Mouse (Mus musculus) heart, postnatal 10 days (tissue): Measurements from ENCODE around the gene Nop10. TPM values are rescaled to one million over a fixed set of nuclear protein-coding genes. Genes with fewer than 3 reads are reported as not detected.
"Not testable (repeated sequence)": the region's sequence is repeated elsewhere in the genome, so short reads cannot be mapped to it uniquely, and the experiment has no call there.

Experiments
- DNase-seq, 2 experiments: peaks; one replicate each; pipeline ENCODE4 v3.0.0; 2021
- intact Hi-C: fragments of 180-260 bp; cut with DNase I; formaldehyde crosslinking; loops from one replicate; pipeline ENCODE4 v1.15.1; 2025
- total RNA-seq, 2 experiments: library from RNA; stranded (reverse); gene quantifications; 2 replicates each; pipeline ENCODE4 v1.2.3; 2021

Gene Nop10
- total RNA-seq, 2 experiments from 2014 or later, result 63.9 to 67.6 TPM

DNA sequence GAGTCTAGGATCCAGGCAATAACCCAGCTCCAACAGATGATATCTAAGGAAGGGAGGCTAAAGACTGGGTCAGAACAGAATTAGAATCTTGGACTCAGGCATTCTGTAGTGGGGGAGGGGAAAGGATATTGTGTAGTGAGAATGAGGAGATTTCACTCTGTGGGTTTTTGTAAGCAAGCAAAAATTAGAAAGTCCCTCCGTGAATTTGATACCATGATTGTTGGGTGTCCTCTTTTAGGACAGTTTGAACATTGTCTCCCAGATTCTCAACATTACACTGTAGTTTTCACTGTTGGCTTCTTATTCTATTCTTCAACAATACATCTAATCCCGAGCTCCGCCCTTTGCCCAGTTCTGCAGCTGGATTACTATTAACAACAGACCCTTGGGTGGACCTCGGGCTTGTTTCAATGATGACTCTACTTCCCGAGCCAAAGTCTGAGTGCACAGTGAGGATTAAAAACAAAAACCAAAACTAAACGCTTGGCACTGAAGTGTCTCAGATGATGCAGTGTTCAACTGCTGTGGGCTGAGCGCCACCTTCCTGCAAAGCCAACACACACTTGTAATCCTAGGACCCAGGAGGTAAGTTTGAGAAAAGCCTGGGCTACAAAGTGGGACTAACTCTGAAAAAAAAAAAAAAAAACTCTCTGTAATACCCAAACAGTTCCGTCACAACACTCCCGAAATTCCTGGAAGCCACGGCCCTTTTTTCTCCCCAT, 2.3 kb upstream of the Nop10 start, which contains the start of gene Nutm1:
Gene Nutm1 (minus strand): TSS at position 51 of the 722 bp plus-strand sequence.
- DNase-seq, result no peak
- intact Hi-C loops, result loop anchor here (5.0 kb wide), 1 partner anchor 62 kb away; no protein-coding TSS in a partner anchor

DNA sequence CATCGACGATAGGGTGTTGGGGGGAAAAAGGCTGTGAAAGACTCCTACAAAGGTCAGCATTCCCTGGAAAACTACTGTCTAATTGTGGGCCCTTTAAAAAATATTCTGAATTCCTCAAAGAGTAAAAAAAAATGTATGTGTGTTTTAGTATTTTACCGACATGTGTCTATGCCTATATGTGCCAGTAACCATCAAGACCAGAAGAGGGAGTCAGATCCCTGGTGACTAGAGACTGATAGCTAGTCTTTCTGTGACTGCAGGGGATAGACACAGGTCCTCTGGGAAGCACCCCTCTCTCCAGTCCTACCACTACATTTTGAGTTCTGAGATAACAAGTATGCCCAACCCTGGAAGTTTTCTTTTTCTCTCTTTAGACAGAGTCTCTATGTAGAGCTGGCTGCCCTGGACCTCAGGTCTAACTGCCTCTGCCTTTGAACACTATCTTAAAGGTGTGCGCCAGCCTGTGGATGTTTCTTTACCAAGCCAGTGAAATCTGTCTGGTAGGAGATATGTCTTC, 1.1 kb downstream of the Nop10 start:
- DNase-seq, result no peak
- intact Hi-C loops, result loop anchor here (5.0 to 10.0 kb wide), 2 partner anchors 192 to 229 kb away; partner anchors contain the start of genes Aven and Emc7

DNA sequence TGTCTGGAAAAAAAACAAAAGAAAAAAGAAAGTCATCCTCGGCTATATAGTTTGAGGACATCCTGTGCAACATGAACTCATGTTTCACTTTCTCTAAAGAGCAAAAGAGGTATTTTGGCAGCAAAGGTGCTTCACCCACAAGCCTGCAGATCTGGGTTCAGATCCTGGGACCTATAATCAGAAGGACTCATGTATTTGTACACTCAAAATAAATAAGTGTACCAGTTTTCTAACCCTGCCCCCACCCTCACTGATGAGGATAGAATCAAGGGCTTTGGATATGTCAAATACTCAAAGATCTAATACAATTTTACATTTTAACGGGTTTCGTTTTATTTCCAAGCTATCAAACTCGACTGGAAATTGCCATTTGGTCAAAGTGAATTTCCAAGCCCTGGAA, 2.6 kb downstream of the Nop10 start:
- no peak for DNase-seq
- intact Hi-C loops, result loop anchor here (5.0 to 10.0 kb wide), 2 partner anchors 190 to 228 kb away; partner anchors contain the start of genes Aven and Emc7

- peak; percentile 94 to 95 for DNase-seq
- intact Hi-C loops, result loop anchor here (2.0 to 10.0 kb wide), 3 partner anchors 43 to 189 kb away; partner anchors contain the start of gene Emc7
These were observed 3.9 kb downstream of the Nop10 start, which contains the start of gene Slc12a6 for GRCm38 (mm10) chr2:112265448-112266241. Gene Slc12a6 (plus strand): TSS chr2:112265825.

GRCm38 (mm10) chr2:112266242-112266592, 4.5 kb downstream of the Nop10 start, which contains the start of gene Gm21985:
Gene Gm21985 (plus strand): TSS chr2:112266314.
- peak; percentile 73 to 80 for DNase-seq
- intact Hi-C loops, result loop anchor here (2.0 to 10.0 kb wide), 3 partner anchors 43 to 189 kb away; partner anchors contain the start of gene Emc7

- peak; percentile 53 to 56 for DNase-seq
- intact Hi-C loops, result loop anchor here (2.0 to 10.0 kb wide), 3 partner anchors 42 to 188 kb away; partner anchors contain the start of gene Emc7
These were observed 5.1 kb downstream of the Nop10 start for GRCm38 (mm10) chr2:112266780-112267179.

- DNase-seq, result no peak
- intact Hi-C loops, result loop anchor here (2.0 to 10.0 kb wide), 3 partner anchors 41 to 187 kb away; partner anchors contain the start of gene Emc7
These were observed 6.0 kb downstream of the Nop10 start for GRCm38 (mm10) chr2:112267547-112268269.

- peak; percentile 36 to 51 for DNase-seq
- intact Hi-C loops, result no loop called here
These were observed 8.3 kb downstream of the Nop10 start for GRCm38 (mm10) chr2:112270011-112270410.

DNA sequence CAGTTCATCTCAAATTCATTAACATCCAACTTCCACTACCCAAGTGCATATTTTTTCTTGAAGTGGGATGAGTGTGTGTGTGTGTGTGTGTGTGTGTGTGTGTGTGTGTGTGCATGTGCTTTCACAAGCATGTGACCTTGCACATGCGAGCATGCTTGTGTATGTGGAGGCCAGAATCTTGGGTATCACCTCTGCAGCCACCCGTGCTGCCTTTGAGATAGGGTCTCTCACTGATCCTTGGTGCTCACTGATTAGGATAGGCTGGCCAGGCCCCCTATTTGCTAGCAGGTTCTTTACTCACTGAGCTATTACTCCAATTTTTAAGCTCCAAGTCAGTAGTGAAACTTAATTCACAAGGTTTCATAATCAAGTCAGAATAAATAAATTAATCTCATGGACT, 11.2 kb downstream of the Nop10 start:
- no peak for DNase-seq
- intact Hi-C loops, result no loop called here

DNA sequence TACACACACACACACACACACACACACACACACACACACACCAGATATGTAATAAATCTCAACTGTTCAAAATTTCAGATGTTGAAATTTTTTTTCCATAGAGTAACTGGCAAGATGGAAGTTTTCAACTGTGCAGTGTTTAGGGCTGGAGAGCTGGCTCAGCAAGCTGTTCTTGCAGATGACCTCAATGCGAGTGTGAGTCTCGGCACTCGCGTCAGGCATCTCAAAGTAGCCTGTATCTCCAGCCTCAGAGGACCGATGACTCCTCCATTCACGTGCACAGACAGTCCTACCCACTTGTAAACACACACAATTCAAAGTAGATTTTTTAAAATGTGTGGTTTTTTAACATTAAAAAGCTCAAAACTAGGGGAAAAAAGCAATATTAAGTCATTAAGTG, 11.7 kb downstream of the Nop10 start:
- intact Hi-C loops, result no loop called here
- no peak for DNase-seq

DNA sequence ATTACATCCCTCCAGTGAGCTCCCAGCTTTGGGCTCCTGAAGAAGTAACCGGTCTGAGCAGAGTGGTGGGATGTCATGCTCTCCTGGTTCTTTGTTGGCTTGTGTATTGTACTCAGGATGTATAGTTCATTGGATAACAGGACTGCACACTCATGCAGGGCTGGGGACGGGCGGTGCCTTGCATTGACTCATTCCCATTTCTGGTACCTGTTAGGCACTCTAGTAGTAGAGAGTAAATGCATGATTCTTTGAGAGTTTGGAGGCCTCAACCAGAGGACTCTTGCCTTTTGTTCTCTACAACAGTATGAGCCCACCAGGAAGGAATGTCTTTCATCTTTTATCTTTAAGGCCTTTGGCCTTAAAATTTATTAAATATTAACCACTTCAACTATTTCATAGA, 15.1 kb downstream of the Nop10 start:
- DNase-seq, result no peak
- intact Hi-C loops, result no loop called here

- no peak for DNase-seq
- intact Hi-C loops, result no loop called here
These were observed 21.1 kb downstream of the Nop10 start for GRCm38 (mm10) chr2:112282846-112283245.

- intact Hi-C loops, result no loop called here
- DNase-seq, result peak; percentile 69 to 71
These were observed 22.8 kb downstream of the Nop10 start for GRCm38 (mm10) chr2:112284363-112285030.

GRCm38 (mm10) chr2:112285031-112285390, 23.3 kb downstream of the Nop10 start:
- DNase-seq, result no peak
- intact Hi-C loops, result no loop called here

GRCm38 (mm10) chr2:112286062-112286461, 24.3 kb downstream of the Nop10 start:
- intact Hi-C loops, DNase-seq: not testable (repeated sequence)

GRCm38 (mm10) chr2:112287059-112287458, 25.3 kb downstream of the Nop10 start:
- intact Hi-C loops, result no loop called here
- no peak for DNase-seq

GRCm38 (mm10) chr2:112289507-112289906, 27.8 kb downstream of the Nop10 start:
- DNase-seq, result no peak
- intact Hi-C loops, result no loop called here

DNA sequence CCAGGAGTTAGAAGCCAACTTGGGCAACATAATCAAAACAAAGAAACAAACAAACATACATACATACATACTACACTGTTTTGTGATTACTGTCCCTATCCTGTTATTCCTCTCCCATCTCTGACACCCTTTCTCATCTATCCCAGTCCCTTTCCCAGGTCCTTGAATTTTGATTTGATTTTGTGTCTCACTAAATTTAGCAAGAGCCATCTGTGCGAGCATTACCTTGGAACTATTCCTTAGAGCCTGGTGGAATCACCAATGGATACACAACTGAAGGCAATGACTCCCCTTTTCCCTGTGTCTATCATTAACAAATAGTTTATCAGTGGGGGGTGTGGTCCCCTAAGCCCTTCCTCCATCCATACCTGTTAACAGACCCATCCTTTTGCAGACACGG, 31.1 kb downstream of the Nop10 start:
- intact Hi-C loops, result no loop called here

GRCm38 (mm10) chr2:112296211-112296610, 34.5 kb downstream of the Nop10 start:
- intact Hi-C loops, result no loop called here
- peak in 1 of 2 experiments; percentile 28 for DNase-seq

More for the DNA sequence above, 31.1 kb downstream of the Nop10 start:
- no peak for DNase-seq

GRCm38 (mm10) chr2:112298221-112298620, 36.5 kb downstream of the Nop10 start:
- intact Hi-C loops, result no loop called here
- no peak for DNase-seq
